Mouse (Mus musculus): ENCODE measurements around the gene Cpm.

- TF ChIP-seq POLR2A (IDR thresholded peaks at IDR 0.05; ENCODE audit: insufficient read length, low read depth) (no peak), MYOG (IDR thresholded peaks at IDR 0.05; ENCODE audit: control insufficient read depth in 1 of 3, insufficient read depth in 1 of 3, insufficient read length in 2 of 3, low read depth in 2 of 3) (no peak), TCF12 (IDR thresholded peaks at IDR 0.05; ENCODE audit: insufficient read depth, poor library complexity, severe bottlenecking) (no peak), CEBPB (IDR thresholded peaks at IDR 0.05; ENCODE audit: insufficient read depth, poor library complexity, severe bottlenecking) (no peak), SRF (IDR thresholded peaks at IDR 0.05; ENCODE audit: control insufficient read depth, insufficient read length, low read depth) (no peak), MYOD1 (IDR thresholded peaks at IDR 0.05; ENCODE audit: control insufficient read depth in 1 of 3, insufficient read length in 2 of 3, low read depth in 2 of 3) (no peak), E2F4 (IDR thresholded peaks at IDR 0.05; ENCODE audit: insufficient read depth) (no peak), MAX (IDR thresholded peaks at IDR 0.05; ENCODE audit: low read depth) (no peak), USF1 (IDR thresholded peaks at IDR 0.05; ENCODE audit: low read depth) (no peak), POLR2AphosphoS2 (IDR thresholded peaks at IDR 0.05; ENCODE audit: insufficient read length, low read depth) (no peak), REST (IDR thresholded peaks at IDR 0.05; ENCODE audit: insufficient read depth, insufficient read length) (no peak), TCF3 (IDR thresholded peaks at IDR 0.05; ENCODE audit: insufficient read length, low read depth) (no peak)
Observed at GRCm38 (mm10) chr10:117621616-117622533, 7.4 kb upstream of the Cpm start.
